Mouse (Mus musculus): ENCODE results near the gene Lars2. TPM values are rescaled to one million over a fixed set of nuclear protein-coding genes. Genes with fewer than 3 reads are reported as not detected.

Gene Lars2
- total and polyA plus RNA-seq, 3 experiments, result 5.1 to 15,188 (median 765) TPM

DNA sequence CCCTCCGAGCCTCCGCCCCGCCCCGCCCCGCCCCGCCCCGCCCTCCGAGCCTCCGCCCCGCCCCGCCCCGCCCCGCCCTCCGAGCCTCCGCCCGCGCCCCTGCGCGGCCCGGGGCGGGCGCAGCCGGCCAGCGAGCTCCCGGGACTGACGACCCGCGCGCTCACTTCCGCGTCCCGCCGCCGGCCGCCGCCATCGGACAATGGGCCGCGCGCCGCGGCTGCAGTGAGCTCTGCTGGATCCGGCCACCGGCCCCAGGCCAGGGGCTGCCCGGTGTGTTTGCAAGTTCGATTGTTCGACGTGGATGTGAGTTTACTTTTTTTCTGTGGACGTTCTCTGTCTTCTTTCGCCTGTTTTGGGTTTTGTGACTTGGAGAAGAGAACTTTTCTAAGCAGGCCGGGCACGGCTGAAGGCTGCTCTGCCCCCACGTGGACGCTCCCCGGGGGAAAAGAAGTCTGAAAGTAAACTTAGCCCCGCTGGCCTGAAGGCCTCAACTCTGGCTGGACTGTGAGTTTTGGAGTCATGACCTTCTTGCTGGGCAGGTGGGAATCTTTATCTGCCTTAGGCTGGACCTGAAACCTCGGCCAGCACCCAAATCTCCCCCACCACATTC lies 112.0 kb downstream of the Lars2 start, which contains the start of gene Limd1 (continued):
- TF ChIP-seq ETS1 (conservative IDR thresholded peaks at IDR 0.05; ENCODE audit: low read depth, low read length) (no peak), JUND (conservative IDR thresholded peaks at IDR 0.05; ENCODE audit: low read depth, low read length) (no peak), NELFE (IDR thresholded peaks at IDR 0.05; ENCODE audit: low read depth, low read length) (peak; percentile 74), SMC3 (IDR thresholded peaks at IDR 0.05; ENCODE audit: low read depth, low read length) (peak; percentile 13; the same call in 1 of the 2 replicates), RAD21 (IDR thresholded peaks at IDR 0.05; ENCODE audit: low read depth, low read length) (no peak; the same call in none of the 2 replicates), SIN3A (IDR thresholded peaks at IDR 0.05; ENCODE audit: low read length) (peak; percentile 94), ELF1 (IDR thresholded peaks at IDR 0.05; ENCODE audit: low read depth, low read length) (peak; percentile 89), CHD1 (IDR thresholded peaks at IDR 0.05; ENCODE audit: low read depth, low read length) (peak; percentile 75; the same call in 1 of the 2 replicates), ZKSCAN1 (IDR thresholded peaks at IDR 0.05; ENCODE audit: borderline replicate concordance, low read depth, low read length) (no peak), EP300 (IDR thresholded peaks at IDR 0.05; ENCODE audit: low read length) (0 out of 2 replicates have a peak, but pooled peaks have one; percentile 27)

DNA sequence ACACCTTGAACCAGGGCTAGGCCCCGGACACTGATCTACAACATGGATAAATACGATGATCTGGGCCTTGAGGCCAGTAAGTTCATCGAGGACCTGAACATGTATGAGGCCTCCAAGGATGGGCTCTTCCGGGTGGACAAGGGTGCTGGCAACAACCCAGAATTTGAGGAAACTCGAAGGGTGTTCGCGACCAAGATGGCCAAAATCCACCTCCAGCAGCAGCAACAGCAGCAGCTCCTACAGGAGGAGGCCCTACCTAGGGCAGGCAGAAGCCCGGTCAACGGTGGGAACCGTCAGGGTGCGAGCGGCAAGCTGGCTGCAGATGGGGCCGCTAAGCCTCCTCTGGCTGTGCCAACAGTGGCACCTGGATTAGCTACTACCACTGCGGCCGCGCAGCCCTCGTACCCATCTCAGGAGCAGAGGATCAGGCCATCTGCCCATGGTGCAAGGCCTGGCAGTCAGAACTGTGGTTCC lies 112.5 kb downstream of the Lars2 start:
- no peaks in the 10 kb centered on the region for H3K9me3 ChIP-seq (replicated peaks; ENCODE audit: low read length)
- dilution Hi-C loops (cut with MboI; ENCODE audit: extremely low pct_ligation_motif_present, extremely low pct_unique_long_range_greater_than_20kb, low sequenced_read_pairs) (no loop called here), in situ Hi-C loops (cut with MboI; ENCODE audit: low pct_ligation_motif_present, low pct_unique_long_range_greater_than_20kb, low sequenced_read_pairs) (no loop called here)
- TF ChIP-seq BHLHE40 (IDR thresholded peaks at IDR 0.05; ENCODE audit: low read depth, low read length) (no peak), JUN (IDR thresholded peaks at IDR 0.05; ENCODE audit: insufficient read depth, low read depth, low read length) (no peak), POLR2A (IDR thresholded peaks at IDR 0.05; ENCODE audit: low read depth, low read length) (no peak), IRF4 (IDR thresholded peaks at IDR 0.05; ENCODE audit: low read depth, low read length) (no peak), TCF12 (IDR thresholded peaks at IDR 0.05; ENCODE audit: low read depth, low read length) (no peak), USF1 (IDR thresholded peaks at IDR 0.05; ENCODE audit: low read depth, low read length) (no peak), CHD1 (IDR thresholded peaks at IDR 0.05; ENCODE audit: low read depth, low read length) (0 out of 2 replicates have a peak, but pooled peaks have one; percentile 35), UBTF (IDR thresholded peaks at IDR 0.05; ENCODE audit: low read depth, low read length) (0 out of 2 replicates have a peak, but pooled peaks have one; percentile 59), MYC (IDR thresholded peaks at IDR 0.05; ENCODE audit: low read depth, low read length) (no peak), SMC3 (IDR thresholded peaks at IDR 0.05; ENCODE audit: low read depth, low read length) (0 out of 2 replicates have a peak, but pooled peaks have one; percentile 0), TBP (conservative IDR thresholded peaks at IDR 0.05; ENCODE audit: low read depth, low read length) (no peak), SIN3A (IDR thresholded peaks at IDR 0.05; ENCODE audit: low read length) (no peak), ZNF384 (IDR thresholded peaks at IDR 0.05; ENCODE audit: low read depth, low read length) (no peak), RCOR1 (conservative IDR thresholded peaks at IDR 0.05; ENCODE audit: low read depth, low read length) (no peak), E2F4 (IDR thresholded peaks at IDR 0.05; ENCODE audit: insufficient replicate concordance, low read depth, low read length) (no peak), CHD2 (IDR thresholded peaks at IDR 0.05; ENCODE audit: low read length) (no peak), MEF2A (IDR thresholded peaks at IDR 0.05; ENCODE audit: borderline replicate concordance, low read depth, low read length) (no peak), MAX (IDR thresholded peaks at IDR 0.05; ENCODE audit: low read length) (no peak)
- H3K4me3 ChIP-seq (replicated peaks in 1 of 3; ENCODE audit: low read depth in 2 of 3, low read length in 2 of 3, poor library complexity in 1 of 3), result peak overlapping the region; percentile 59 to 89 (median 74)
- H3K27ac ChIP-seq (ENCODE audit: insufficient read depth, low read depth), result peak overlapping the region; percentile 85
- H3K36me3 ChIP-seq (replicated peaks in 1 of 2; ENCODE audit: control insufficient read depth in 1 of 2, insufficient read depth in 1 of 2, low read length in 1 of 2), result peaks cover 6 to 40% of the 10 kb centered on the region in 2 experiments
- peak overlapping the region; percentile 96 for H3K9ac ChIP-seq (ENCODE audit: insufficient read depth, low read depth)
- no peaks in the 10 kb centered on the region for H3K27me3 ChIP-seq (replicated peaks)
- H3K4me2 ChIP-seq (ENCODE audit: insufficient read depth, low read depth, poor library complexity, severe bottlenecking), result peak overlapping the region; percentile 53
- H3K4me1 ChIP-seq (ENCODE audit: control insufficient read depth in 1 of 2, insufficient read depth in 2 of 2), result peaks cover 7 to 45% of the 10 kb centered on the region in 2 experiments
- peaks cover 49% of the 10 kb centered on the region for H3K79me2 ChIP-seq (replicated peaks; ENCODE audit: control insufficient read depth, extremely low read depth, insufficient read depth, poor library complexity, severe bottlenecking)
- DNase-seq (ENCODE audit: extremely low read depth), result no peak

Data from CH12.LX (cell line).